Mouse (Mus musculus) layer of hippocampus, adult 11-12 months (tissue): ENCODE results near the gene Tmem265.

Experiments used
- DNase-seq: peaks from one replicate; pipeline ENCODE4 v3.0.0; 2022; ENCODE audit warnings: low spot score

Tmem265 gene

GRCm38 (mm10) chr7:127588011-127588871 is 27.1 kb downstream of the Tmem265 start, which contains the start of the genes Ccdc189 and Rnf40:
Gene Ccdc189 (minus strand): TSS chr7:127588595.
Gene Rnf40 (plus strand): TSS chr7:127588767.
- DNase-seq: peak; percentile 96

GRCm38 (mm10) chr7:127588901-127589300 is 27.7 kb downstream of the Tmem265 start:
- no peak for DNase-seq

GRCm38 (mm10) chr7:127589637-127590036 is 28.4 kb downstream of the Tmem265 start:
- DNase-seq: no peak

GRCm38 (mm10) chr7:127591108-127591507 is 29.9 kb downstream of the Tmem265 start:
- DNase-seq: no peak

- DNase-seq: no peak
These were observed 31.4 kb downstream of the Tmem265 start for GRCm38 (mm10) chr7:127592575-127592974.

- DNase-seq: no peak
These were observed 35.6 kb downstream of the Tmem265 start for GRCm38 (mm10) chr7:127596747-127597146.

GRCm38 (mm10) chr7:127600612-127601011 is 39.4 kb downstream of the Tmem265 start:
- DNase-seq: no peak

GRCm38 (mm10) chr7:127601735-127602134 is 40.5 kb downstream of the Tmem265 start:
- no peak for DNase-seq

GRCm38 (mm10) chr7:127602903-127603302 is 41.7 kb downstream of the Tmem265 start:
- DNase-seq: no peak

GRCm38 (mm10) chr7:127604256-127604655 is 43.1 kb downstream of the Tmem265 start:
- DNase-seq: no peak

GRCm38 (mm10) chr7:127607150-127607549 is 46.0 kb downstream of the Tmem265 start:
- DNase-seq: no peak

GRCm38 (mm10) chr7:127611011-127611410 is 49.8 kb downstream of the Tmem265 start:
- DNase-seq: no peak

- no peak for DNase-seq
These were observed 50.4 kb downstream of the Tmem265 start for GRCm38 (mm10) chr7:127611561-127611960.

- DNase-seq: no peak
These were observed 52.3 kb downstream of the Tmem265 start for GRCm38 (mm10) chr7:127613501-127613900.

GRCm38 (mm10) chr7:127614091-127614490 is 52.9 kb downstream of the Tmem265 start:
- DNase-seq: no peak

GRCm38 (mm10) chr7:127614511-127614890 is 53.3 kb downstream of the Tmem265 start:
- no peak for DNase-seq

- DNase-seq: peak; percentile 78
These were observed 54.0 kb downstream of the Tmem265 start, which contains the start of gene Zfp629 for GRCm38 (mm10) chr7:127614891-127615843. Gene Zfp629 (minus strand): TSS chr7:127615797.

- no peak for DNase-seq
These were observed 55.1 kb downstream of the Tmem265 start for GRCm38 (mm10) chr7:127616336-127616735.
